Mouse (Mus musculus): ENCODE measurements around the gene Cct4. TPM values are rescaled to one million over a fixed set of nuclear protein-coding genes. Genes with fewer than 3 reads are reported as not detected.

Cct4 gene
- total RNA-seq, 2 experiments from 2014 or later = 118 to 121 TPM

- no peak for DNase-seq
These were observed 57.6 kb downstream of the Cct4 start for GRCm38 (mm10) chr11:23047663-23048582.

GRCm38 (mm10) chr11:23049642-23050041 is 59.3 kb downstream of the Cct4 start:
- no peak for DNase-seq

GRCm38 (mm10) chr11:23052353-23052752 is 62.0 kb downstream of the Cct4 start:
- DNase-seq = no peak

Other genes starting within 250 kb of the Cct4 start
- 10 to 100 TPM; 12.2 to 17.4 TPM for gene B3gnt2, start 129.6 kb upstream of the Cct4 start, total RNA-seq (2021)
- gene Zrsr1, start 18.5 kb upstream of the Cct4 start, total RNA-seq (2021) = 10 to 100 TPM; 62.7 to 63.7 TPM
- 10 to 100 TPM in 1 of 2 experiments, 1 to 10 TPM in 1; 9.2 to 11.3 TPM for gene Gm28048, start 8.4 kb upstream of the Cct4 start, total RNA-seq (2021)
- 10 to 100 TPM; 52.6 to 64.1 TPM for gene Commd1, start 8.1 kb upstream of the Cct4 start, total RNA-seq (2021)
- 1 to 10 TPM; 3.4 to 5.6 TPM for gene Fam161a, start 17.0 kb downstream of the Cct4 start, total RNA-seq (2021)

All from layer of hippocampus, postnatal 36 days (tissue).